Mouse (Mus musculus) olfactory bulb, adult 2 months (tissue): ENCODE results near the gene Nup93. TPM values are rescaled to one million over a fixed set of nuclear protein-coding genes. Genes with fewer than 3 reads are reported as not detected.

Source experiments
- H3K27ac ChIP-seq: fragments of 200-500 bp; 2 replicates; pipeline ENCODE4 v1.5.1; 2012; ENCODE audit warnings: low read depth, low read length; ENCODE audit not compliant: insufficient read depth
- H3K4me1 ChIP-seq: fragments of 200-500 bp; 2 replicates; pipeline ENCODE4 v1.6.1; 2012; ENCODE audit warnings: low read length; ENCODE audit not compliant: control insufficient read depth, insufficient read depth
- H3K4me3 ChIP-seq: fragments of 200-500 bp; 2 replicates; pipeline ENCODE4 v1.5.1; 2012; ENCODE audit warnings: mild to moderate bottlenecking, low read depth, low read length, moderate library complexity; ENCODE audit not compliant: insufficient read depth
- CTCF ChIP-seq: fragments of 200-500 bp; IDR thresholded peaks from 2 replicates; pipeline ENCODE4 v1.5.1; 2012; ENCODE audit warnings: low read depth, mild to moderate bottlenecking, low read length, moderate library complexity; ENCODE audit not compliant: insufficient read depth
- POLR2A ChIP-seq: fragments of 200-500 bp; IDR thresholded peaks from 2 replicates; pipeline ENCODE4 v1.6.1; 2012; ENCODE audit warnings: mild to moderate bottlenecking, low read depth, low read length, moderate library complexity; ENCODE audit not compliant: insufficient read depth
- WGBS: fragments of 180-500 bp; shearing (Covaris S2); methylation state at CpG from one replicate; pipeline ENCODE4 v1.1.7; 2018; 5-methylcytosine and 5-hydroxymethylcytosine counted together
- polyA plus RNA-seq: library from polyadenylated mRNA; stranded (reverse); fragments of >200 nt; gene quantifications from 2 replicates; pipeline ENCODE4 v1.2.4, GENCODE M21; 2012; ENCODE audit warnings: low replicate concordance; ENCODE audit not compliant: missing spikeins, insufficient read depth, insufficient read length

Nup93 gene
- polyA plus RNA-seq, 1 experiment, result not detected

DNA sequence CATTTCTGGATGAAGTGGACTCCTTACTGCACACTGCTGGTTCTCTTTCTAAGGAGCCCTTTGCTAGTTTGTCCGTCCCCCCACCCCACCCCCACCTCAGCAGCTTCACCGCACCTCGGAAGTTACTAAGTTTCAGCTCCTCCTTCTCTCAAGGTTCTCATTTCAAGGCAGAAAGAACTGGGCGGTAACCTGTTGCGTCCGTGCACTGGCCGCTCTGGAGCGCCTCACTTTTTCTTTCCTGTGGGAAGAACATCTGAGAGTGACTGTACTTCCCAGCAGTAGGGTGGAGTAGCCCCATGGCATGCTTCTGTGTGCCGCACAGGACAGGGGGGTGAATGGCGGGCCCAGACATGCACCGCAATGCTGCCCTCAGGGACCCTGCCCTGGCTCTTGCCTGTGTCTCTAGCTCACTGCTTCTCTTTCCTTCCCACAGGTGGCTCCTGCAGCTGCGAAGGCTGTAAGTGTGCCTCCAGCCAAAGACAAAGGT is 30.0 kb upstream of the Nup93 start:
- 79% methylated on average over 12 of the region's 12 CpGs for WGBS
- H3K4me3 ChIP-seq, result no peak overlapping the region
- no peak for TF ChIP-seq CTCF
- TF ChIP-seq POLR2A, result no peak
- no peak overlapping the region for H3K27ac ChIP-seq
- H3K4me1 ChIP-seq, result peaks cover 30% of the 10 kb centered on the region

DNA sequence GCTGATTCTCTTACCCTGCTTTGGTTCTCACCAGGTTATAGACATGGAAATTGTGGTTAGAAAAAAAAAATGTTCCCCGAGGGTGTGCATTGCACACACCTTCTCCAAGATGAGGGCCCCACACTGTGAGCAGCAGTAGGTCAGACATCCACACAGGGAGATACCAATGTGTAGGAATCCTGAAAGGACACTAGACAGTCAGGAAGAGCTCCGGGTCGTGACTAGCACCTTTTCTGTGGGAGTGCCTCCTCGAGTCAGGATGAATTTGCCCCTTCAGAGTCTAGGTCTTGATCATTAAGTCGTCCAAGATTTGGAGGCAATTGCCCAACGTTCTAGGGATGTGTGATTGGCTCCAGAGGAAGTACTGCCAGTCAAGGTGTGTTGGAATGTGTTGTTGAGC is 28.6 kb upstream of the Nup93 start:
- peaks cover 28% of the 10 kb centered on the region for H3K4me1 ChIP-seq
- no peak for TF ChIP-seq POLR2A
- TF ChIP-seq CTCF, result no peak
- no peak overlapping the region for H3K4me3 ChIP-seq
- 84% methylated on average over 6 of the region's 6 CpGs for WGBS
- H3K27ac ChIP-seq, result no peak overlapping the region

DNA sequence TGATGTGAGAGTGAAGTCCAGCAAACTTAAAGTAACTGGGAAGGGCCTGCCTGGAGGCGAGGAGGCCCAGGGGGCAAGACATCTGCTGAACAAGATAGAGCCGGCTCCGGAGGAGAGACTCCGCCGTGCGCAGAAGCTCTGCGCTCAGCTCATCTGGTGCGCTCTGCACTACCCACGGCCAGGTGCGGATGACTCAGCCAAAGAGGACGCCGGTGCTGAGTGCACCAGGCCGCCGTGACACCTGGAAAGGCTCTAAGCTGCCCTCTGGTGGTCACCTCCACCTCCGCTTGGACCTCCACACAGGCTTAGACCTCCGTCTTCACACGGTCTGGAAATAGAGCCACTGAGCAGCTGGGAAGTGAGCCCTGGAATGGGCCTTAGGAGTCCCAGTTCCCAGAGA is 27.8 kb upstream of the Nup93 start:
- TF ChIP-seq CTCF, result 0 out of 2 replicates have a peak, but pooled peaks have one; percentile 19
- TF ChIP-seq POLR2A, result no peak
- Histone ChIP-seq H3K4me3 (no peak overlapping the region), H3K4me1 (peaks cover 28% of the 10 kb centered on the region), H3K27ac (no peak overlapping the region)
- 36% methylated on average over 17 of the region's 17 CpGs for WGBS

- H3K4me3 ChIP-seq, result no peak overlapping the region
- peaks cover 27% of the 10 kb centered on the region for H3K4me1 ChIP-seq
- no peak overlapping the region for H3K27ac ChIP-seq
- no peak for TF ChIP-seq POLR2A
- no peak for TF ChIP-seq CTCF
- 62% methylated on average over 21 of the region's 21 CpGs for WGBS
Measured at GRCm38 (mm10) chr8:94187290-94188002, 26.9 kb upstream of the Nup93 start.

GRCm38 (mm10) chr8:94189275-94190031 is 24.9 kb upstream of the Nup93 start:
- H3K4me3 ChIP-seq, result no peak overlapping the region
- 35% methylated on average over 13 of the region's 13 CpGs for WGBS
- H3K27ac ChIP-seq, result 0 out of 2 replicates have a peak overlapping the region, but pooled peaks have one; percentile 15
- peaks cover 20% of the 10 kb centered on the region for H3K4me1 ChIP-seq
- TF ChIP-seq CTCF, result no peak
- TF ChIP-seq POLR2A, result no peak

GRCm38 (mm10) chr8:94191101-94191691 is 23.2 kb upstream of the Nup93 start:
- peaks cover 17% of the 10 kb centered on the region for H3K4me1 ChIP-seq
- TF ChIP-seq CTCF, result no peak
- TF ChIP-seq POLR2A, result no peak
- no peak overlapping the region for H3K27ac ChIP-seq
- H3K4me3 ChIP-seq, result no peak overlapping the region
- WGBS, result 55% methylated on average over 21 of the region's 21 CpGs

DNA sequence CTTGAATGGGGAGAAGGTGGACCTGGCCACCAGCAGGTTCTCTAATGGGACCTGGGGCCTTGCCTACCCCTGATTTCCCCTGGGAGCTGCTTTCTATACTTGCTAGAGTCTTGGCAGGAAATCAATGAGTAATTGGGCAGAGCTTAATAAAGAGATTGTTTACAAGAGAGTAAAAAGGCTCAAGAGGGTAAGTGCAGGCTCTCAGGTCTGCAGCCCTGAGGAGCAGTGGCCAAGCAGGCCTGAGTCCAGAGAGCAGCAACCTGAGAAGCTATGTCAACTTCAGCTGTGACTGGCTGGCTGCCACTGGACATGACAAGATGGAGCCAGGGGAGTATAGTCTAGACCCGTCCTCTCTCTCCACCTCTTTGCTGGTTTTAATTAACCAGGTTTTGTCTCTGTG is 21.4 kb upstream of the Nup93 start:
- H3K4me3 ChIP-seq, result no peak overlapping the region
- H3K27ac ChIP-seq, result no peak overlapping the region
- 80% methylated on average over 1 of the region's 1 CpGs for WGBS
- H3K4me1 ChIP-seq, result peaks cover 5% of the 10 kb centered on the region; the same call in 1 of the 2 replicates
- TF ChIP-seq POLR2A, result no peak
- TF ChIP-seq CTCF, result no peak

GRCm38 (mm10) chr8:94194591-94195223 is 19.7 kb upstream of the Nup93 start:
- Histone ChIP-seq H3K4me1 (peaks cover 3% of the 10 kb centered on the region), H3K4me3 (no peak overlapping the region), H3K27ac (no peak overlapping the region)
- TF ChIP-seq CTCF (no peak), POLR2A (no peak)
- whole genome bisulfite sequencing, result 75% methylated on average over 7 of the region's 7 CpGs
